Comparison of ENCODE assay signal across 27 mouse cellular contexts in the genomic region with DNA sequence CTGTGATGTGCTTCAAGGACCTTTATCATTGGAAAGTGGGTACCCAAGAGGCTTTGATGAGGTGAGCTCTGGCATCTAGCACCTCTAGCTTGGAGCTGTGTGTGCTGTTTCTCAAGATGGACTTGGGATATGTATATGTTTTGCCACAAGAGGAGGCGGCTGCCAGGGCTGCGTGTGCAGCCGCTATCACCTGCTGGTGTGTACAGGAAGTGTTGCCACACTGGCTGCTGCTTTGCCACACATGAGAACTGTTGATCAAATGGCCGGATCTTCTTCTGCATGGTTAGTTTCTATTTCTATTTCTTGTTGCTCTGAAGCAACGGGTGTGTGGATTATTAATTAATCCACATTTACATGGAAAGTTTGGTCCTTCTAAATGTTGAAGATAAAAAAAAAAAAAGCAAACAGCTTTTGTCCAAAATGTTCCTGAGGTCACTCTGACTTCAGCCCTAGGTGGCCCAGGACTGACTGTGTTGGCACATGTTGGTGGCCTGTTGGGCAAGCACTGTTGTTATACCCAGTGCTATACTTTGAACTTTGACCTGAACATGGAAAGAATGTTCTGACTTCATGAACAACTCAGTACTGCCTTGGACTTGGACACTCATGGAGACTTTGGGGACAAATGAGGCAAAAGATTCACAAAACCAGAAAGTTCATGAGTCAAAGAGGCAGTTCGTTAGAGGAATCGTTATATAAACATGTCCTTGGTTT. TPM values are rescaled to one million over a fixed set of nuclear protein-coding genes. Genes with fewer than 3 reads are reported as not detected.
A peak's percentile ranks its signal among the peaks of the same experiment; 100 is the strongest.
DNase-seq lines count a peak whose midpoint lies in the region; ATAC-seq and TF ChIP-seq lines count a peak whose summit lies in the region.
"Had no signal": no experiment of that assay in that cellular context is flagged by ENCODE, and none has a peak within 500 bp of the region (broad histone marks: within the 10 kb centered on the region; RNA-seq: fewer than 3 reads in every experiment).

No protein-coding gene starts in this region.

- H3K27me3 ChIP-seq in intestine, embryonic 16.5 days (replicated peaks; ENCODE audit: control insufficient read depth, insufficient read depth, low read length) = 0 out of 2 replicates have a peak, but pooled peaks cover 2% of the 10 kb centered on the region
- H3K27me3 ChIP-seq in intestine, embryonic 15.5 days (replicated peaks) = no peaks in the 10 kb centered on the region
- no peaks in the 10 kb centered on the region for H3K27me3 ChIP-seq in small intestine, adult 2 months (ENCODE audit: control insufficient read depth, insufficient read depth, low read length)
- H3K27me3 ChIP-seq: embryonic facial prominence, embryonic 12.5 days; forebrain, embryonic 13.5 days; heart, embryonic 15.5 days; hindbrain, embryonic 13.5 days had no signal

- ATAC-seq in intestine, embryonic 16.5 days = peak; percentile 53; the same call in 1 of the 2 replicates
- no peak for ATAC-seq in intestine, embryonic 15.5 days
- peak; percentile 54; the same call in 1 of the 2 replicates for ATAC-seq in granulocyte monocyte progenitor cell, adult 5-6 weeks (replicated peaks; ENCODE audit: poor library complexity, severe bottlenecking)
- ATAC-seq: forebrain, embryonic 13.5 days had no signal

- DNase-seq in kidney, postnatal 25 days = peak; percentile 54 to 91
- no peak for DNase-seq in kidney, postnatal 4 days
- DNase-seq in cerebellum, adult 11 months = no peak
- DNase-seq: adrenal gland, adult 2 months; cerebellum, adult 2 months; cerebellum, postnatal 25 days; gastrocnemius, adult 2 months; heart, postnatal 36 days; liver, embryonic 13.5 days; lung, postnatal 4 days; thymus, adult 2 months; thymus, postnatal 4 days had no signal

- H3K36me3 ChIP-seq in intestine, embryonic 16.5 days (ENCODE audit: control insufficient read depth, insufficient read depth, low read length) = no peaks in the 10 kb centered on the region
- H3K36me3 ChIP-seq in intestine, embryonic 15.5 days = no peaks in the 10 kb centered on the region
- no peaks in the 10 kb centered on the region for H3K36me3 ChIP-seq in small intestine, adult 2 months (ENCODE audit: control insufficient read depth, insufficient read depth, low read length)
- H3K36me3 ChIP-seq: embryonic facial prominence, embryonic 12.5 days; heart, embryonic 15.5 days; hindbrain, embryonic 13.5 days; limb, embryonic 10.5 days; liver, embryonic 13.5 days; midbrain, embryonic 10.5 days had no signal

- H3K4me1 ChIP-seq in intestine, embryonic 16.5 days (ENCODE audit: control insufficient read depth, insufficient read depth, low read length) = no peaks in the 10 kb centered on the region
- H3K4me1 ChIP-seq in intestine, embryonic 15.5 days (replicated peaks) = peaks cover 5% of the 10 kb centered on the region; the same call in 1 of the 2 replicates
- peaks cover 14% of the 10 kb centered on the region for H3K4me1 ChIP-seq in small intestine, adult 2 months (ENCODE audit: control insufficient read depth, insufficient read depth, insufficient read length, low read length)
- H3K4me1 ChIP-seq: embryonic facial prominence, embryonic 12.5 days; forebrain, embryonic 13.5 days; heart, embryonic 15.5 days; hindbrain, embryonic 13.5 days; limb, embryonic 10.5 days; midbrain, embryonic 10.5 days had no signal

- no peak overlapping the region for H3K4me3 ChIP-seq in intestine, embryonic 16.5 days (ENCODE audit: low read length)
- H3K4me3 ChIP-seq in intestine, embryonic 15.5 days (replicated peaks) = no peak overlapping the region
- no peak overlapping the region for H3K4me3 ChIP-seq in small intestine, adult 2 months (ENCODE audit: low read depth, low read length)
- H3K4me3 ChIP-seq: embryonic facial prominence, embryonic 12.5 days; erythroblast, embryonic 14.5 days; forebrain, embryonic 13.5 days; gastrocnemius, adult 2 months; heart, embryonic 15.5 days; hindbrain, embryonic 13.5 days; limb, embryonic 10.5 days; liver, embryonic 13.5 days; midbrain, embryonic 10.5 days had no signal

- H3K27ac ChIP-seq in intestine, embryonic 16.5 days (ENCODE audit: low read length) = no peak overlapping the region
- H3K27ac ChIP-seq in intestine, embryonic 15.5 days = no peak overlapping the region
- H3K27ac ChIP-seq in small intestine, adult 2 months (ENCODE audit: insufficient read depth, low read depth, low read length) = peak overlapping the region; percentile 46
- H3K27ac ChIP-seq: embryonic facial prominence, embryonic 12.5 days; forebrain, embryonic 13.5 days; gastrocnemius, adult 2 months; heart, embryonic 15.5 days; hindbrain, embryonic 13.5 days; limb, embryonic 10.5 days; liver, embryonic 13.5 days; midbrain, embryonic 10.5 days had no signal

- H3K9ac ChIP-seq in intestine, embryonic 16.5 days (ENCODE audit: low read depth, low read length) = no peak overlapping the region
- no peak overlapping the region for H3K9ac ChIP-seq in intestine, embryonic 15.5 days
- H3K9ac ChIP-seq: embryonic facial prominence, embryonic 12.5 days; forebrain, embryonic 13.5 days; heart, embryonic 15.5 days; hindbrain, embryonic 13.5 days; liver, embryonic 13.5 days had no signal

- 86% methylated on average over 7 of the region's 7 CpGs for WGBS in intestine, embryonic 16.5 days
- 85% methylated on average over 7 of the region's 7 CpGs for WGBS in intestine, embryonic 15.5 days
- 60% methylated on average over 7 of the region's 7 CpGs for WGBS in small intestine, adult 2 months

- TF ChIP-seq POLR2A in small intestine, adult 2 months (IDR thresholded peaks at IDR 0.05; ENCODE audit: low read depth, low read length) = no peak

- TF ChIP-seq CTCF in small intestine, adult 2 months (IDR thresholded peaks at IDR 0.05; ENCODE audit: extremely low read depth, insufficient read length, insufficient replicate concordance, low read depth, low read length) = no peak

- 0 out of 2 replicates have a peak, but pooled peaks cover 3% of the 10 kb centered on the region for H3K9me3 ChIP-seq in intestine, embryonic 16.5 days (ENCODE audit: control insufficient read depth, low read length)
- H3K9me3 ChIP-seq in intestine, embryonic 15.5 days = no peaks in the 10 kb centered on the region
- H3K9me3 ChIP-seq: embryonic facial prominence, embryonic 12.5 days; forebrain, embryonic 13.5 days; heart, embryonic 15.5 days; limb, embryonic 10.5 days; liver, embryonic 13.5 days; midbrain, embryonic 10.5 days had no signal

- H3K4me2 ChIP-seq in intestine, embryonic 16.5 days (ENCODE audit: low read depth, low read length) = no peak overlapping the region
- H3K4me2 ChIP-seq in intestine, embryonic 15.5 days (replicated peaks) = no peak overlapping the region
- H3K4me2 ChIP-seq: embryonic facial prominence, embryonic 12.5 days; forebrain, embryonic 13.5 days; heart, embryonic 15.5 days; hindbrain, embryonic 13.5 days; liver, embryonic 13.5 days had no signal

RNA-seq across cellular contexts. Expression of gene Ctcfl, which starts 4.9 kb away (rescaled TPM):
- polyA plus RNA-seq in intestine, embryonic 16.5 days (2015; fragmentation: Nextera tagmentation; extraction: Ambion mirVana) = 0.22 and 0.23 TPM in 2 replicates
- polyA plus RNA-seq in intestine, embryonic 15.5 days (2015; fragmentation: Nextera tagmentation; extraction: Ambion mirVana) = 0.23 and 0.36 TPM in 2 replicates
- not detected in 2 replicates for total RNA-seq in granulocyte monocyte progenitor cell, adult 5-6 weeks (2014; fragmentation: Nextera tagmentation)
- not detected in 2 replicates for total RNA-seq in granulocyte monocyte progenitor cell, adult 5-6 weeks (2017)
- polyA plus RNA-seq in small intestine, adult 2 months (2012; rRNA removed) = 0.05 TPM in 1 of 2 replicates, not detected in the other
- total RNA-seq: layer of hippocampus, adult 18-20 months; layer of hippocampus, postnatal 25 days; midbrain, postnatal 0 days had no signal
- polyA plus RNA-seq: adrenal gland, adult 2 months; cerebellum, adult 2 months; erythroblast, embryonic 14.5 days; midbrain, postnatal 0 days had no signal

RNA-seq across cellular contexts. Expression of gene Pck1, which starts 28.7 kb away (rescaled TPM):
- polyA plus RNA-seq in intestine, embryonic 16.5 days (2015; fragmentation: Nextera tagmentation; extraction: Ambion mirVana) = 14.0 and 19.7 TPM in 2 replicates
- polyA plus RNA-seq in intestine, embryonic 15.5 days (2015; fragmentation: Nextera tagmentation; extraction: Ambion mirVana) = 7.0 and 8.4 TPM in 2 replicates
- not detected in 2 replicates for total RNA-seq in granulocyte monocyte progenitor cell, adult 5-6 weeks (2014; fragmentation: Nextera tagmentation)
- total RNA-seq in granulocyte monocyte progenitor cell, adult 5-6 weeks (2017) = not detected in 2 replicates
- polyA plus RNA-seq in small intestine, adult 2 months (2012; rRNA removed) = 5.2 and 46.3 TPM in 2 replicates
- total RNA-seq: layer of hippocampus, adult 18-20 months; layer of hippocampus, postnatal 25 days; midbrain, postnatal 0 days had no signal
- polyA plus RNA-seq: cerebellum, adult 2 months; embryonic facial prominence, embryonic 12.5 days; forebrain, embryonic 13.5 days; hindbrain, embryonic 13.5 days; limb, embryonic 10.5 days; lung, embryonic 16.5 days; midbrain, embryonic 10.5 days had no signal

Comparison
In these comparisons a context has a peak if more than half of its experiments do, and no peak if none do; other contexts are left out.
1. DNase-seq: peak in kidney, postnatal 25 days (2 of 2); none in kidney, postnatal 4 days (0 of 2) and cerebellum, adult 11 months (single experiment).